Mouse (Mus musculus) testis, adult 2 months (tissue): ENCODE measurements around the gene Dnaaf5. TPM values are rescaled to one million over a fixed set of nuclear protein-coding genes. Genes with fewer than 3 reads are reported as not detected.

Source experiments
- H3K27ac ChIP-seq: fragments of 200-500 bp; 2 replicates; pipeline ENCODE4 v1.5.1; 2012; ENCODE audit warnings: low read depth, low read length; ENCODE audit not compliant: control insufficient read depth, insufficient read depth
- H3K27me3 ChIP-seq: fragments of 200-500 bp; 2 replicates; pipeline ENCODE4 v1.6.1; 2012; ENCODE audit warnings: mild to moderate bottlenecking, low read length, moderate library complexity; ENCODE audit not compliant: control insufficient read depth, insufficient read depth
- H3K36me3 ChIP-seq: fragments of 200-500 bp; 2 replicates; pipeline ENCODE4 v1.6.1; 2012; ENCODE audit warnings: mild to moderate bottlenecking, low read length; ENCODE audit not compliant: control insufficient read depth, insufficient read depth
- H3K4me1 ChIP-seq: fragments of 200-500 bp; 2 replicates; pipeline ENCODE4 v1.6.1; 2012; ENCODE audit warnings: low read length; ENCODE audit not compliant: control insufficient read depth, insufficient read depth
- H3K4me3 ChIP-seq: fragments of 200-500 bp; 2 replicates; pipeline ENCODE4 v1.5.1; 2012; ENCODE audit warnings: low read depth, mild to moderate bottlenecking, low read length, moderate library complexity, mixed read lengths; ENCODE audit not compliant: control insufficient read depth
- CTCF ChIP-seq: fragments of 200-500 bp; IDR thresholded peaks from 2 replicates; pipeline ENCODE4 v1.5.1; 2012; ENCODE audit warnings: low read depth, mild to moderate bottlenecking, inconsistent platforms, low read length, moderate library complexity; ENCODE audit not compliant: control insufficient read depth, insufficient read depth, insufficient replicate concordance
- POLR2A ChIP-seq: fragments of 200-500 bp; IDR thresholded peaks from 2 replicates; pipeline ENCODE4 v1.6.1; 2012; ENCODE audit warnings: low read depth, mild to moderate bottlenecking, inconsistent platforms, low read length, moderate library complexity; ENCODE audit not compliant: control insufficient read depth
- polyA plus RNA-seq: library from polyadenylated mRNA; depleted of rRNA; stranded (reverse); fragments of >200 nt; gene quantifications from 2 replicates; pipeline ENCODE4 v1.2.3, GENCODE M21; 2012; rRNA removed

Dnaaf5 gene
- polyA plus RNA-seq, 1 experiment = 40.4 TPM

DNA sequence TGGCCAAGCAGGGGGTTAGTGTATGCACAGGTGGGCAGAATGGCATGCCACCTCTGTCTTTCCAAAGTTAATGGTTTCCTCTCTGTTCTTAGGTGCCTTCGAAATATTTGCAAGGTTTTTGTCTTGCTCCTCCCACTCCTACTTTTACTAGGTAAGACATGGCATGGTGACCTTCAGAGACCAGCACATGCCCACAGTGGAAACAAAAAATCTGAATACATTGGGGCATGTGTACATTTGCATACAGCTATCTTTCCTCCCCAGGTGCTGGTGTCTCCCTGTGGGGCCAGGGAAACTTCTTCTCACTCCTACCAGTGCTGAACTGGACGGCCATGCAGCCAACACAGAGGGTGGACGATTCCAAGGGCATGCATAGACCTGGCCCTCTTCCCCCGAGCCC lies 84.4 kb downstream of the Dnaaf5 start:
- Histone ChIP-seq H3K27me3 (no peaks in the 10 kb centered on the region), H3K36me3 (peaks cover 3% of the 10 kb centered on the region; the same call in 1 of the 2 replicates), H3K27ac (no peak overlapping the region), H3K4me3 (no peak overlapping the region), H3K4me1 (no peaks in the 10 kb centered on the region)
- TF ChIP-seq POLR2A = no peak
- no peak for TF ChIP-seq CTCF

Other genes with a start within 250 kb of the Dnaaf5 start
- gene Pdgfa, start 152.9 kb upstream of the Dnaaf5 start, polyA plus RNA-seq = 10.1 and 10.5 TPM in 2 replicates
- 5.4 and 6.9 TPM in 2 replicates for gene Prkar1b, start 222 bp upstream of the Dnaaf5 start, polyA plus RNA-seq
- 114 and 125 TPM in 2 replicates for gene Sun1, start 50.4 kb downstream of the Dnaaf5 start, polyA plus RNA-seq
- gene Get4, start 102.1 kb downstream of the Dnaaf5 start, polyA plus RNA-seq = 117 and 150 TPM in 2 replicates
- gene Adap1, start 175.4 kb downstream of the Dnaaf5 start, polyA plus RNA-seq = 7.8 and 8.7 TPM in 2 replicates
- gene Cox19, start 201.2 kb downstream of the Dnaaf5 start, polyA plus RNA-seq = 42.2 and 49.9 TPM in 2 replicates
- gene Cyp2w1, start 202.4 kb downstream of the Dnaaf5 start, polyA plus RNA-seq = 0.07 TPM in 1 of 2 replicates, not detected in the other
- 1.2 TPM in 2 replicates for gene Gpr146, start 227.5 kb downstream of the Dnaaf5 start, polyA plus RNA-seq